Mouse (Mus musculus): ENCODE results near the gene Fer1l5.

DNA sequence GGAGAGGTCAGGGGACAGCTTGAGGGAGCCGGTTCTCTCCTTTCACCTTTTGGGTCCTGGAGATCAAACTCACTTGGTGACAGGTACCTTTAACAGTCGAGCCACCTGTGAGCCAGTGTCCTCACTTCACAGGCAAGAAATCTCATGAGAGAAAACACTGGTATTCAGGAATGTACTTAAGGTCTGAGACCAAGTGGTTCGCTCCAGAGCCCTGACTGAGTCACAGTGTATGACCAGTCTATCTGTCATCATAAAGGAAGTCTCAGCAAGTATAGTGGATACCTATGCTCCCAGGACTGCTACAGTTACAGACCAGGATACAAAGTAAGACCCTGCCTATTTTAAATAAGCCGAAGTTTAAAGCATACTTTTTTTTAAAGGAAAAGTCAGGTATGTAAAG is 60.9 kb downstream of the Fer1l5 start:
- no peak for TF ChIP-seq CTCF (IDR thresholded peaks at IDR 0.05; ENCODE audit: extremely low read depth, insufficient read depth, low read length)
- TF ChIP-seq POLR2A (IDR thresholded peaks at IDR 0.05; ENCODE audit: extremely low read depth, insufficient read depth, low read length): no peak
